ENCODE assay signal across 8 mouse cellular contexts in the genomic region with DNA sequence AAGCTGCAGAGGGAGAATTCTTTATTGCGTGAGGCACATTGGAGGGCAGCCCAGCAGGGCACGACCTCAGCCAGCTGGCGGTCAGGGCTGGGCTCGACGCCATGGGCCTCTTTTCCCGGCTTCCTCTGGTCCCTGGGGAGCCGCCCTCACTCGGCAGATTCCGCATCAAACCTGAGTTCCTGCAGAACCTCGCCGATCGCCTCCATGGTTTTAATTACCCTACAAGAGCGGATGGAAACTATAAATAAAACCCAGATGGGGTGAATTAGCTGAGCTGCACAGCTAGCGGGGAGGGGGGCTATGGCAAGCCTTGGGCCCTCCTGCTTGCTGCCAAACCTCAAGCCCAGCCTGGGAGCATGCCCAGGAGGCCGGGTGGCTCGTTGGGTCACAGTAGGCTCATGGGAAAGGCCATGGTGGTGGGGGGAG. TPM values are rescaled to one million over a fixed set of nuclear protein-coding genes. Genes with fewer than 3 reads are reported as not detected.
DNase-seq lines count a peak whose midpoint lies in the region.
"Had no signal": no experiment of that assay in that cellular context is flagged by ENCODE, and none has a peak within 500 bp of the region (broad histone marks: within the 10 kb centered on the region; RNA-seq: fewer than 3 reads in every experiment).

No protein-coding gene starts in this region.

- peak; percentile 44 for DNase-seq in right cerebral cortex, adult 18-20 months
- no peak for DNase-seq in right cerebral cortex, postnatal 4 days
- DNase-seq in embryo, embryonic 10 days (ENCODE audit: low spot score): peak; percentile 62
- DNase-seq in heart, adult 9 months (ENCODE audit: low spot score in 2 of 2): peak; percentile 59 to 71
- DNase-seq in layer of hippocampus, postnatal 36 days: peak; percentile 54 to 70
- DNase-seq in ovary, postnatal 14 days (ENCODE audit: low spot score): peak; percentile 56
- DNase-seq in urinary bladder, adult 2 months (ENCODE audit: low spot score): no peak

RNA-seq across cellular contexts. Expression of a gene that starts 2.2 kb away (rescaled TPM):
- 100 to 1,000 TPM in 1 of 2 experiments, 10 to 100 TPM in 1; 97.5 to 102 TPM for total RNA-seq in layer of hippocampus, postnatal 36 days (2021)
- 119 and 129 TPM in 2 replicates for polyA plus RNA-seq in urinary bladder, adult 2 months (2012; rRNA removed)

RNA-seq across cellular contexts. Expression of a gene that starts 6.3 kb away (rescaled TPM):
- total RNA-seq in layer of hippocampus, postnatal 36 days (2021): 100 to 1,000 TPM; 947 to 957 TPM
- 881 and 1,275 TPM in 2 replicates for polyA plus RNA-seq in urinary bladder, adult 2 months (2012; rRNA removed)

RNA-seq across cellular contexts. Expression of a gene that starts 11.3 kb away (rescaled TPM):
- total RNA-seq in layer of hippocampus, postnatal 36 days (2021): 10 to 100 TPM; 42.9 to 45.2 TPM
- 0.40 and 0.41 TPM in 2 replicates for polyA plus RNA-seq in urinary bladder, adult 2 months (2012; rRNA removed)
- total RNA-seq: neutrophil, adult 5-6 weeks had no signal

RNA-seq across cellular contexts. Expression of a gene that starts 17.1 kb away (rescaled TPM):
- 100 to 1,000 TPM; 312 to 335 TPM for total RNA-seq in layer of hippocampus, postnatal 36 days (2021)
- polyA plus RNA-seq in urinary bladder, adult 2 months (2012; rRNA removed): 0.08 and 0.28 TPM in 2 replicates
- total RNA-seq: neutrophil, adult 5-6 weeks had no signal

RNA-seq across cellular contexts. Expression of a gene that starts 23.2 kb away (rescaled TPM):
- 100 to 1,000 TPM; 436 to 447 TPM for total RNA-seq in layer of hippocampus, postnatal 36 days (2021)
- 300 and 366 TPM in 2 replicates for polyA plus RNA-seq in urinary bladder, adult 2 months (2012; rRNA removed)

Comparison
In these comparisons a context has a peak if more than half of its experiments do, and no peak if none do; other contexts are left out.
1. DNase-seq: peak in right cerebral cortex, adult 18-20 months (single experiment), embryo, embryonic 10 days (single experiment), heart, adult 9 months (2 of 2), layer of hippocampus, postnatal 36 days (2 of 2) and ovary, postnatal 14 days (single experiment); none in right cerebral cortex, postnatal 4 days (single experiment) and urinary bladder, adult 2 months (single experiment).